Mouse (Mus musculus): ENCODE data around the gene Ptprf. TPM values are rescaled to one million over a fixed set of nuclear protein-coding genes. Genes with fewer than 3 reads are reported as not detected.

The Ptprf gene
- polyA plus RNA-seq, 1 experiment from 2014 or later: 9.8 TPM

- no peak overlapping the region for H3K27ac ChIP-seq (replicated peaks)
- WGBS (ENCODE audit: insufficient replicate concordance): 86% methylated on average over 9 of the region's 9 CpGs
- no peak overlapping the region for H3K4me3 ChIP-seq (replicated peaks)
- H3K27me3 ChIP-seq: no peaks in the 10 kb centered on the region
- H3K4me1 ChIP-seq (replicated peaks): no peaks in the 10 kb centered on the region
- no peaks in the 10 kb centered on the region for H3K9me3 ChIP-seq (replicated peaks)
- H3K9ac ChIP-seq: no peak overlapping the region
- ATAC-seq (ENCODE audit: insufficient read depth): no peak
- H3K4me2 ChIP-seq: no peak overlapping the region
- H3K36me3 ChIP-seq (replicated peaks): peaks cover 100% of the 10 kb centered on the region
Measured at GRCm38 (mm10) chr4:118171006-118171405, 120.2 kb downstream of the Ptprf start.

GRCm38 (mm10) chr4:118162123-118162522 lies 129.1 kb downstream of the Ptprf start:
- Histone ChIP-seq H3K36me3 (replicated peaks) (peaks cover 95% of the 10 kb centered on the region), H3K9ac (no peak overlapping the region), H3K4me3 (replicated peaks) (no peak overlapping the region), H3K27me3 (no peaks in the 10 kb centered on the region), H3K27ac (replicated peaks) (no peak overlapping the region), H3K9me3 (replicated peaks) (no peaks in the 10 kb centered on the region), H3K4me2 (no peak overlapping the region), H3K4me1 (replicated peaks) (no peaks in the 10 kb centered on the region)
- no peak for ATAC-seq (ENCODE audit: insufficient read depth)
- 91% methylated on average over 12 of the region's 12 CpGs for WGBS (ENCODE audit: insufficient replicate concordance)

Small RNAs within 50 kb of the gene (microRNA-seq; reads per million reads assigned to microRNA genes)
- 1.8 reads per million for gene Mir7226

Other genes starting within 250 kb of the Ptprf start
- 2.0 and 2.2 TPM in 2 replicates for gene St3gal3, start 156.5 kb downstream of the Ptprf start, polyA plus RNA-seq (2015; fragmentation: Nextera tagmentation; extraction: Ambion mirVana)
- gene Kdm4a, start 111.4 kb downstream of the Ptprf start, polyA plus RNA-seq (2015; fragmentation: Nextera tagmentation; extraction: Ambion mirVana): 9.0 and 10.1 TPM in 2 replicates
- gene Szt2, start 117.9 kb upstream of the Ptprf start, polyA plus RNA-seq (2015; fragmentation: Nextera tagmentation; extraction: Ambion mirVana): 2.4 and 2.5 TPM in 2 replicates
- gene Med8, start 117.9 kb upstream of the Ptprf start, polyA plus RNA-seq (2015; fragmentation: Nextera tagmentation; extraction: Ambion mirVana): 65.5 and 73.5 TPM in 2 replicates
- gene Elovl1, start 136.7 kb upstream of the Ptprf start, polyA plus RNA-seq (2015; fragmentation: Nextera tagmentation; extraction: Ambion mirVana): 83.4 and 93.5 TPM in 2 replicates
- 170 and 187 TPM in 2 replicates for gene Cdc20, start 145.9 kb upstream of the Ptprf start, polyA plus RNA-seq (2015; fragmentation: Nextera tagmentation; extraction: Ambion mirVana)
- 6.3 and 7.3 TPM in 2 replicates for gene Mpl, start 166.1 kb upstream of the Ptprf start, polyA plus RNA-seq (2015; fragmentation: Nextera tagmentation; extraction: Ambion mirVana)
- 6.2 and 8.2 TPM in 2 replicates for gene Tie1, start 198.7 kb upstream of the Ptprf start, polyA plus RNA-seq (2015; fragmentation: Nextera tagmentation; extraction: Ambion mirVana)
- gene 2610528J11Rik, start 235.6 kb upstream of the Ptprf start, polyA plus RNA-seq (2015; fragmentation: Nextera tagmentation; extraction: Ambion mirVana): 6.4 and 6.8 TPM in 2 replicates